Mouse (Mus musculus): Measurements from ENCODE around the gene Stard13.

The Stard13 gene

GRCm38 (mm10) chr5:151022026-151022425, 211.6 kb downstream of the Stard13 start:
- no peak for DNase-seq (ENCODE audit: low spot score in 2 of 2)

DNA sequence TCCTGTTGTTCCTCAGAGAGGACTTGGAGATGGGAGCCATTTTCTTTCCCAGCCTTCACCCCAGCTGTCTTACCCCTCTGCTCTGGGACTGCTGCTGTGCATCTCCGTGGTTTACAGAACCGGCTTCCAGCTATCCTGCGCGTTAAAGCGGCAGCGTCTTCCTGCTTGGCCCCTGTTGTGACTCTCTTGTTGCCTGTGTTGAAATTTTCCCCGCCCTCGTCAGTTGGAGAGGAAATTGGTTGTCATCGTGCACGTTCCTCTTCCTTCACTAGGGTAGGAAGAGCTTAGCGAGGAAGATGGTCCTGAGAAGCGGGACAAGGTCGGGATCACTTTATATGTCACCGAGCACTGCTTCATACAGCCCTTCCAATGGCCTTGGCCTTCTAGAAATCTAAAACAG, 212.8 kb downstream of the Stard13 start:
- no peak for DNase-seq (ENCODE audit: low spot score in 2 of 2)

DNA sequence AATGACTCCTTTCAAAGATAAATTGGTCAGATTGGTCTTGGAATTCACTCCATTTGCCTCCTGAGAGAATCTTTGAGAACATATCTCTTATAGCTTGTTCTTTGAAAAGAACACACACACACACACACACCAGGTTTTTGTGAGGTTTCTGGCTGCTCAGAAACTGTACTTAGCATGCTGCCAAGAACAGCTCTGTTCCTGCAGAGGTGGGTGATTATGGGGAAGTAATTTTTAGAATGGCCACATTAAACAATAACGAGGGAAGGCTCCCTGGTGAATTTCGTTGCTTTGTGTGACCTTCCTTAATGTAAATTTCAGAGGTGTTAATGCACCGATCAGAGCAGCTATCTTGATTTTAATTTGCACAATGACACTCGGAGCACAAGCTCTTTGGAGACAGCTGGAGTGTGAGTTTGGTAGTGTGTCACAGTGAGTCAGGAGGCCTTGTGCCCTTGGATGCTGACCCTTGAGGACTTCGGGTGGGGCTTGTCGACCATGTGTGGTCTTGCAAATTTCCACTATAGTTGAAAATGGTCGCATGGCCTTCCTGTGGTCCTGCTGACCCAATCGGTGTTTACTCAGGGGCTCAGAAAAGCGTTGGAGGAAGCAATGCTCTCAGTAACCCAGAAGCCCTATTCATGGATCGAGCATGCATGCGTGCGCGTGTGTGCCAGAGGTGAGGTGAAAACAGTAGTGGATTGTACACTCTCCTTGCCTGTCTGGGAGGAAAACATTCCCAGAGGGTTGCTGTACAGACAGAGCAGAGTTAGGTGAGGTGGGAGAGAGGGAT, 213.4 kb downstream of the Stard13 start:
- no peak for DNase-seq (ENCODE audit: low spot score in 2 of 2)

- DNase-seq (ENCODE audit: low spot score in 2 of 2): no peak
Observed at GRCm38 (mm10) chr5:151018959-151019358, 214.7 kb downstream of the Stard13 start.

GRCm38 (mm10) chr5:151018450-151018849, 215.2 kb downstream of the Stard13 start:
- DNase-seq (ENCODE audit: low spot score in 2 of 2): no peak

GRCm38 (mm10) chr5:151004216-151004755, 229.3 kb downstream of the Stard13 start:
- no peak for DNase-seq (ENCODE audit: low spot score in 2 of 2)

DNA sequence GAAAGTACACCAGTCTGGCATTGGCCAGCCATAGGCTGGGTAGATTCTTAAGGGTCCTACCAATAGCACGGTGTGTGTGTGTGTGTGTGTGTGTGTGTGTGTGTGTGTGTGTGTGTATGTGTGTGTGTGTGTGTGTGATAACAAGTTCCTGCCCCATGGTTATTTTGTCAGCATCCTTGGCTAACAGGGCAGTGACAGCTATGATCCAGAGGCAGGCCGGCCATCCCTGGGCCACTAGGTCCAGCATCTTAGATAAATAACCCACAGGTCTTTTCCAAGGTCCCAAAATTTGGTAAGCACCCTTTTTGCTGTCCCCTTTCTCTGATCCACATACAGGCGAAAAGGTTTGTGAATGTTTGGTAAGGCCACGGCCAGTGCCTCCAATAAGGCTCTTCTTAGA, 231.6 kb downstream of the Stard13 start:
- DNase-seq (ENCODE audit: low spot score in 2 of 2): no peak

- DNase-seq (ENCODE audit: low spot score in 2 of 2): no peak
Observed at GRCm38 (mm10) chr5:151001111-151001510, 232.5 kb downstream of the Stard13 start.

DNA sequence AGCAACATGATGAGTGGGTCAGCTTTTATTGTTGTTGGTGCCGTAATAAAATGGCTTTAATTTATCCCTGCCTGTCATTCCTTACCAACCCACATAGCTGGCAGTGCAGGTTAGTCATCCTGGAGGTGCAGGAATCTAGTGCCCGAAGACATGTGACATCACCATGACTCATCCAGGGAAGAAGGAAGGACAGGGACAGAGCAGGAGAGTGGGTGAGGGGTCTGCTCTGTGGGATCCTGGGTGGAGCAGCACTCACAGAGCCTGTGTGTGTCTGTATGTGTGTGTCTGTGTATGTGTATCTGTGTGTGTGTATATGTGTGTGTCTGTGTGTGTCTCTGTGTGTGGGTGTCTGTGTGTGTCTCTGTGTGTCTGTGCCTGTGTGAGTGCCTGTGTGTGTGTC, 237.1 kb downstream of the Stard13 start:
- no peak for DNase-seq (ENCODE audit: low spot score in 2 of 2)

DNA sequence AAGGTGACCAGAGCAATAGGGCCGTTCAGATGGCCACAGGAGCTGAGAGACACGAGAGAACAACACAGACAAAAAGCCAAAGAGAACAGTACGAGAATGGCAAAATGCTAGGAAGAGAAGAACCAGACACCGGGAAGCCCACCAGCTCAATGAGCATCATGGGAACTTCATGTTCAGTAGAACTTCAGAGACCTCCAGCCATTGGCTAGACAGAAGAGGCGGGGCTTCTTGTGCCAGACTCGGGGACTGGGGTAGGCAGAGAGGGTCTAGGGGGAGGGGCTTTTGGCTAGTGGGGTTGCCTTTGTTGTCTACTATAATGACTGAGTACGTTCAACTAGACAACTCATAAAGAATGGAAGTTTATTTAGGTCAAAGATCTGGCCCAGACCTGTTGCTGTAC, 239.5 kb downstream of the Stard13 start:
- DNase-seq (ENCODE audit: low spot score in 2 of 2): no peak
